Mouse (Mus musculus) stomach, embryonic 14.5 days (tissue): ENCODE measurements at regions not wholly inside any gene's neighbourhood (a gene's known extent, or its start where the extent isn't known, plus 50 kb on each side); places are given as distances from the start of the nearest gene placed in this dataset.

ENCODE experiments used
- ATAC-seq: fragments of 200-750 bp; cut with Nextera tagmentation; 2 replicates; pipeline ENCODE4 v1.8.0; 2017; ENCODE audit warnings: low read depth, moderate TSS enrichment; ENCODE audit not compliant: insufficient number of reproducible peaks, insufficient read depth, low FRiP score
- H3K27ac ChIP-seq: fragments of 300-500 bp; sonication (generic); 2 replicates; pipeline ENCODE4 v1.5.1; 2014; ENCODE audit warnings: mild to moderate bottlenecking, low read length, moderate library complexity, mixed read lengths
- H3K27me3 ChIP-seq: fragments of 300-500 bp; sonication (generic); 2 replicates; pipeline ENCODE4 v1.6.1; 2014; ENCODE audit warnings: low read length, control low read depth, mixed read lengths; ENCODE audit not compliant: control insufficient read depth, insufficient read depth
- H3K36me3 ChIP-seq: fragments of 300-500 bp; sonication (generic); 2 replicates; pipeline ENCODE4 v1.6.1; 2014; ENCODE audit warnings: mild to moderate bottlenecking, control low read depth, low read length, moderate library complexity, mixed read lengths; ENCODE audit not compliant: control insufficient read depth, insufficient read depth
- H3K4me1 ChIP-seq: fragments of 300-500 bp; sonication (generic); 2 replicates; pipeline ENCODE4 v1.6.1; 2014; ENCODE audit warnings: low read length, control low read depth, mixed read lengths; ENCODE audit not compliant: control insufficient read depth, insufficient read depth
- H3K4me2 ChIP-seq: fragments of 300-500 bp; sonication (generic); replicated peaks from 2 replicates; pipeline ENCODE4 v1.6.1; 2014; ENCODE audit warnings: low read depth, low read length, control low read depth
- H3K4me3 ChIP-seq: fragments of 300-500 bp; sonication (generic); 2 replicates; pipeline ENCODE4 v1.5.1; 2014; ENCODE audit warnings: low read depth, low read length, control low read depth
- H3K9ac ChIP-seq: fragments of 300-500 bp; sonication (generic); replicated peaks from 2 replicates; pipeline ENCODE4 v1.6.1; 2014; ENCODE audit warnings: low read depth, mild to moderate bottlenecking, control low read depth, low read length, moderate library complexity, mixed read lengths
- H3K9me3 ChIP-seq: fragments of 300-500 bp; sonication (generic); 2 replicates; pipeline ENCODE4 v1.6.1; 2016; ENCODE audit warnings: low read depth, low read length, control low read depth; ENCODE audit not compliant: control insufficient read depth
- WGBS: fragments of 180-500 bp; shearing (Covaris S2); extraction: QIAGEN DNeasy Blood & Tissue Kit; methylation state at CpG from one replicate; pipeline ENCODE4 v1.1.7; 2014; 5-methylcytosine and 5-hydroxymethylcytosine counted together

GRCm38 (mm10) chr14:76271190-76271589 is 143.6 kb upstream of the Tsc22d1 start:
- H3K27ac ChIP-seq: no peak overlapping the region
- ATAC-seq: no peak
- no peaks in the 10 kb centered on the region for H3K9me3 ChIP-seq
- H3K9ac ChIP-seq: no peak overlapping the region
- H3K36me3 ChIP-seq: no peaks in the 10 kb centered on the region
- 72% methylated on average over 11 of the region's 11 CpGs for WGBS
- H3K4me1 ChIP-seq: no peaks in the 10 kb centered on the region
- no peak overlapping the region for H3K4me3 ChIP-seq
- H3K27me3 ChIP-seq: no peaks in the 10 kb centered on the region
- no peak overlapping the region for H3K4me2 ChIP-seq

DNA sequence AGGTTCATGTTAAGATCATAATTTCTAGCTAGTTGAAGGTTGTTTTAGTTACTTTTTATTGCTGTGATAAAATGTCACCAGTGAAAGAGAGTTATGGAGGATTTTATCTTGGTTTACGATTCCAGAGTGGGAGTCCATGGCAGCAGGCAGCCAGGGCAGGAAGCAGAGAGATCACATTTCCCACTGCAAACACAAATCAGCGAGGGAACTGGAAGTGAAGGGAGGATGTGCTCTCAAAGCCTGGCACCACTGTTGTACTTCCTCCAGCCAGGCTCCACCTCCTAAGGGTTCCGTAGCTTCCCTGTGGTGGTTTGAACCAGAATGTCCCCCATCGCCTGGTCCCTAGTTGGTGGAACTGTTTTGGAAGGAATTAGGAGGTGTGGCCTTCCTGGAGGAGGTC is 141.9 kb upstream of the Tsc22d1 start:
- no peak for ATAC-seq
- Histone ChIP-seq H3K4me3 (no peak overlapping the region), H3K27me3 (no peaks in the 10 kb centered on the region), H3K9me3 (no peaks in the 10 kb centered on the region), H3K27ac (no peak overlapping the region), H3K4me2 (no peak overlapping the region), H3K9ac (no peak overlapping the region), H3K36me3 (no peaks in the 10 kb centered on the region), H3K4me1 (no peaks in the 10 kb centered on the region)
- WGBS: 61% methylated on average over 4 of the region's 4 CpGs

- Histone ChIP-seq H3K9ac (no peak overlapping the region), H3K27ac (no peak overlapping the region), H3K9me3 (no peaks in the 10 kb centered on the region), H3K36me3 (no peaks in the 10 kb centered on the region), H3K27me3 (no peaks in the 10 kb centered on the region), H3K4me1 (peaks cover 3% of the 10 kb centered on the region; the same call in 1 of the 2 replicates), H3K4me3 (no peak overlapping the region), H3K4me2 (no peak overlapping the region)
- WGBS: 66% methylated on average over 9 of the region's 9 CpGs
- no peak for ATAC-seq
These were observed 138.1 kb upstream of the Tsc22d1 start for GRCm38 (mm10) chr14:76276655-76277054.

- Histone ChIP-seq H3K4me3 (no peak overlapping the region), H3K27me3 (no peaks in the 10 kb centered on the region), H3K4me1 (peaks cover 3% of the 10 kb centered on the region; the same call in 1 of the 2 replicates), H3K9me3 (no peaks in the 10 kb centered on the region), H3K9ac (no peak overlapping the region), H3K4me2 (no peak overlapping the region), H3K27ac (no peak overlapping the region), H3K36me3 (no peaks in the 10 kb centered on the region)
- no peak for ATAC-seq
- 89% methylated on average over 17 of the region's 17 CpGs for WGBS
These were observed 135.9 kb upstream of the Tsc22d1 start for GRCm38 (mm10) chr14:76278751-76279450.

- no peaks in the 10 kb centered on the region for H3K27me3 ChIP-seq
- H3K36me3 ChIP-seq: no peaks in the 10 kb centered on the region
- no peak overlapping the region for H3K9ac ChIP-seq
- H3K4me2 ChIP-seq: no peak overlapping the region
- WGBS: 72% methylated on average over 19 of the region's 19 CpGs
- ATAC-seq: no peak
- peaks cover 3% of the 10 kb centered on the region; the same call in 1 of the 2 replicates for H3K4me1 ChIP-seq
- no peak overlapping the region for H3K27ac ChIP-seq
- no peaks in the 10 kb centered on the region for H3K9me3 ChIP-seq
- H3K4me3 ChIP-seq: no peak overlapping the region
These were observed 135.2 kb upstream of the Tsc22d1 start for GRCm38 (mm10) chr14:76279561-76279960.

- no peak overlapping the region for H3K4me2 ChIP-seq
- H3K27ac ChIP-seq: no peak overlapping the region
- H3K9me3 ChIP-seq: no peaks in the 10 kb centered on the region
- no peak overlapping the region for H3K4me3 ChIP-seq
- ATAC-seq: no peak
- no peaks in the 10 kb centered on the region for H3K27me3 ChIP-seq
- peaks cover 3% of the 10 kb centered on the region; the same call in 1 of the 2 replicates for H3K4me1 ChIP-seq
- H3K36me3 ChIP-seq: no peaks in the 10 kb centered on the region
- 16% methylated on average over 5 of the region's 5 CpGs for WGBS
- no peak overlapping the region for H3K9ac ChIP-seq
These were observed 132.9 kb upstream of the Tsc22d1 start for GRCm38 (mm10) chr14:76281867-76282266.

- WGBS: 88% methylated on average over 8 of the region's 8 CpGs
- H3K27ac ChIP-seq: no peak overlapping the region
- no peak overlapping the region for H3K9ac ChIP-seq
- H3K27me3 ChIP-seq: no peaks in the 10 kb centered on the region
- no peak overlapping the region for H3K4me3 ChIP-seq
- no peaks in the 10 kb centered on the region for H3K36me3 ChIP-seq
- H3K4me2 ChIP-seq: no peak overlapping the region
- H3K4me1 ChIP-seq: no peaks in the 10 kb centered on the region
- ATAC-seq: no peak
- no peaks in the 10 kb centered on the region for H3K9me3 ChIP-seq
These were observed 127.0 kb upstream of the Tsc22d1 start for GRCm38 (mm10) chr14:76287768-76288167.

DNA sequence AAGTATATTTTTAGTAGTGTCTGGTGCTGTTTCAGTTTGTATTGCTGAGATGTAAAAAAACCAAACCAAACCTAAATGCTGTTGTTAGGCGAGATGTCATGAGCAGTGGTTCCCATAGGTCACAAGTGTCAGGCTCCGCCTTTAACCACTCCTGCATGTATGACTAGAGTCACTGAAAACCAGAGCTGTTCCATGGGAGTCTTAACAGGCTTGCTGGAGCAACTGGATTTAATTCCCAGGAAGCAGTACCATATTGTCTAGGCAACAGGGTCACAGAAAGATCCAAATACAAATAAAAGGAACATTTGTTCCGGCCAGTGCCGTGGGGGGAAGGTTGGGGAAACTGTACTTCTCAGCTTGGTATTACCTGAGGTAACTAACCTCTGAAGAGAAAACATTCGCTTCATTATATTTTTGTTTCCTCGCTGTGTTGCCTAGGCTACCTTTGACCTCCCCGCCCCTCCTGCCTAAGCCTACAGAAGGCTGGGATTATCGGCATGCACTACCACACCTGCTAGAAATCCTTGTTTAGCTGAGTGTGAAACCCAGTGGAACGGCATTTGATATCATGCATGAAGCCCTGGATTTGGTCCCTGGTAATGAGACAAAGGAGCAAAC is 124.3 kb upstream of the Tsc22d1 start:
- Histone ChIP-seq H3K4me2 (no peak overlapping the region), H3K9me3 (no peaks in the 10 kb centered on the region), H3K36me3 (no peaks in the 10 kb centered on the region), H3K27ac (no peak overlapping the region), H3K27me3 (no peaks in the 10 kb centered on the region), H3K4me1 (no peaks in the 10 kb centered on the region), H3K9ac (no peak overlapping the region), H3K4me3 (no peak overlapping the region)
- 63% methylated on average over 9 of the region's 9 CpGs for WGBS
- no peak for ATAC-seq
